Comparison of ENCODE assay signal across 9 mouse cellular contexts in the genomic region with DNA sequence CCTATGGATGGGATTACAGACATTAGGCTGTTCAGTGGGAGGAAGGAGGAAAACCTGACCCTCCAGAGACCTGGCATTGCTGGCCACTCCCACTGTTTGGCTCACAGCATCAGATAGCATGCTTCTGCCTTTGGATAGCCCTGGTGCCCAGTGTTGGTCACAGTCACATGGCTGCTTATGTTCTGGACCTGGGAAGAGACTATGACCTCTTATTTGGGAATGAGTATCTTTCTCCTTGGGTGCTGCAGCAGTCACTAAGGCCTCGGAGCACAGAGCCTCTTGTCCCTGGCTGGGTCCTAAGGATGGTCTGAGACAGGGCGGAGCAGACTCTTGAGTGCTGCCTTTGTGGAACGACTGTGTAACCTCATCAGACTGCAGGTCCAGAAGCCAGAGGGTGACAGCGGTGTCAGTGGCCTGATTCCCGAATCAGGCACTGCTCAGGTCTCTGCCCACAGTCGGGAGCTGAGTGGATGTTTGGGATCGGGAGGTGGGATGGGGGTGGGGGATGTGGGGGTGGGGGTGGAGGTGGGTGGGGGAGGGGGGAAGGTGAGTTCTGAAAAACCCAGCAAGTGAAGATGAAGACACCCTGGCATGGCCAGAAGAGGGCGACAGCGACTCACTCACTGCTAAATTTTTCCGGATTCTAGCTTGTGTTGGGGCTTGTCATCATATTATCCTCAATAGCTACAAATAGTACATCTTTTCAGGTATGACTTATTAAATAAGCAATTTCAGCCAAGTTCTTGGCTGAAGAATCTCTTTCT. TPM values are rescaled to one million over a fixed set of nuclear protein-coding genes. Genes with fewer than 3 reads are reported as not detected.
DNase-seq lines count a peak whose midpoint lies in the region; ATAC-seq and TF ChIP-seq lines count a peak whose summit lies in the region.
"Had no signal": no experiment of that assay in that cellular context is flagged by ENCODE, and none has a peak within 500 bp of the region (broad histone marks: within the 10 kb centered on the region; RNA-seq: fewer than 3 reads in every experiment).

No protein-coding gene starts in this region.

- no peak overlapping the region for H3K27ac ChIP-seq in cortical plate, adult 2 months (ENCODE audit: insufficient read depth, low read length)
- no peak overlapping the region for H3K27ac ChIP-seq in small intestine, adult 2 months (ENCODE audit: insufficient read depth, low read depth, low read length)
- H3K27ac ChIP-seq: liver, embryonic 13.5 days had no signal

- TF ChIP-seq POLR2A in cortical plate, adult 2 months (IDR thresholded peaks at IDR 0.05; ENCODE audit: extremely low read depth, insufficient read depth, low read length): no peak
- no peak for TF ChIP-seq POLR2A in small intestine, adult 2 months (IDR thresholded peaks at IDR 0.05; ENCODE audit: low read depth, low read length)

- no peak overlapping the region for H3K4me3 ChIP-seq in cortical plate, adult 2 months (ENCODE audit: insufficient read depth, low read length)
- no peak overlapping the region for H3K4me3 ChIP-seq in small intestine, adult 2 months (ENCODE audit: low read depth, low read length)
- H3K4me3 ChIP-seq: liver, embryonic 13.5 days had no signal

- 26% methylated on average over 10 of the region's 10 CpGs for WGBS in small intestine, adult 2 months

- TF ChIP-seq CTCF in cortical plate, adult 2 months (IDR thresholded peaks at IDR 0.05; ENCODE audit: extremely low read depth, insufficient read depth, low read length): peak; percentile 51
- TF ChIP-seq CTCF in small intestine, adult 2 months (IDR thresholded peaks at IDR 0.05; ENCODE audit: extremely low read depth, insufficient read length, insufficient replicate concordance, low read depth, low read length): peak; percentile 48; the same call in 1 of the 2 replicates

- H3K27me3 ChIP-seq in small intestine, adult 2 months (ENCODE audit: control insufficient read depth, insufficient read depth, low read length): no peaks in the 10 kb centered on the region

- peak; percentile 83 for DNase-seq in CD4-positive, CD25-positive, alpha-beta regulatory T cell, adult 2 months (ENCODE audit: low read depth, low spot score)
- peak; percentile 56 for DNase-seq in kidney, postnatal 10 days
- no peak for DNase-seq in kidney, adult 8-10 months
- peak; percentile 26 for DNase-seq in 3134 (ENCODE audit: extremely low read depth, insufficient read length, low spot score)
- DNase-seq in urinary bladder, postnatal 36 days (ENCODE audit: low spot score in 2 of 2): no peak
- DNase-seq: liver, embryonic 13.5 days had no signal

- peaks cover 26% of the 10 kb centered on the region for H3K36me3 ChIP-seq in small intestine, adult 2 months (ENCODE audit: control insufficient read depth, insufficient read depth, low read length)
- H3K36me3 ChIP-seq: liver, embryonic 13.5 days had no signal

- no peak for ATAC-seq in CD4-positive, CD25-positive, alpha-beta regulatory T cell, adult 4 months

- H3K4me1 ChIP-seq in cortical plate, adult 2 months (ENCODE audit: control insufficient read depth, insufficient read depth, low read length): no peaks in the 10 kb centered on the region
- peaks cover 5% of the 10 kb centered on the region for H3K4me1 ChIP-seq in small intestine, adult 2 months (ENCODE audit: control insufficient read depth, insufficient read depth, insufficient read length, low read length)

RNA-seq across cellular contexts. Expression of a gene that starts 17.9 kb away (rescaled TPM):
- polyA plus RNA-seq in CD4-positive, CD25-positive, alpha-beta regulatory T cell, adult 4 months (2017; shearing (Covaris generic)): 10 to 100 TPM; 33.6 to 42.7 TPM
- polyA plus RNA-seq in cortical plate, adult 2 months (2012; rRNA removed): 14.9 and 15.1 TPM in 2 replicates
- polyA plus RNA-seq in small intestine, adult 2 months (2012; rRNA removed): 9.4 and 16.7 TPM in 2 replicates

RNA-seq across cellular contexts. Expression of a gene that starts 19.7 kb away (rescaled TPM):
- polyA plus RNA-seq in CD4-positive, CD25-positive, alpha-beta regulatory T cell, adult 4 months (2017; shearing (Covaris generic)): 10 to 100 TPM in 1 of 2 experiments, not detected in 1; 14.2 TPM
- not detected in 2 replicates for polyA plus RNA-seq in cortical plate, adult 2 months (2012; rRNA removed)
- polyA plus RNA-seq in small intestine, adult 2 months (2012; rRNA removed): not detected in 2 replicates
- polyA plus RNA-seq: liver, embryonic 13.5 days had no signal

RNA-seq across cellular contexts. Expression of a gene that starts 39.1 kb away (rescaled TPM):
- 10 to 100 TPM; 80.4 to 96.5 TPM for polyA plus RNA-seq in CD4-positive, CD25-positive, alpha-beta regulatory T cell, adult 4 months (2017; shearing (Covaris generic))
- polyA plus RNA-seq in cortical plate, adult 2 months (2012; rRNA removed): 178 and 198 TPM in 2 replicates
- 127 and 274 TPM in 2 replicates for polyA plus RNA-seq in small intestine, adult 2 months (2012; rRNA removed)

RNA-seq across cellular contexts. Expression of a gene that starts 42.4 kb away (rescaled TPM):
- under 1 TPM in 1 of 2 experiments, not detected in 1; 0.13 TPM for polyA plus RNA-seq in CD4-positive, CD25-positive, alpha-beta regulatory T cell, adult 4 months (2017; shearing (Covaris generic))
- polyA plus RNA-seq in cortical plate, adult 2 months (2012; rRNA removed): 79.8 and 86.4 TPM in 2 replicates
- polyA plus RNA-seq in small intestine, adult 2 months (2012; rRNA removed): 28.4 and 62.6 TPM in 2 replicates

RNA-seq across cellular contexts. Expression of a gene that starts 48.2 kb away (rescaled TPM):
- polyA plus RNA-seq in CD4-positive, CD25-positive, alpha-beta regulatory T cell, adult 4 months (2017; shearing (Covaris generic)): 10 to 100 TPM; 18.3 to 21.5 TPM
- 41.5 and 42.3 TPM in 2 replicates for polyA plus RNA-seq in cortical plate, adult 2 months (2012; rRNA removed)
- polyA plus RNA-seq in small intestine, adult 2 months (2012; rRNA removed): 19.1 and 19.3 TPM in 2 replicates

Comparison
In these comparisons a context has a peak if more than half of its experiments do, and no peak if none do; other contexts are left out.
1. DNase-seq: peak in CD4-positive, CD25-positive, alpha-beta regulatory T cell, adult 2 months (single experiment), kidney, postnatal 10 days (single experiment) and 3134 (single experiment); none in kidney, adult 8-10 months (0 of 2) and urinary bladder, postnatal 36 days (0 of 2).